Mouse (Mus musculus): ENCODE measurements around the gene Ube2d3.
"Not testable (repeated sequence)": the region's sequence is repeated elsewhere in the genome, so short reads cannot be mapped to it uniquely, and the experiment has no call there.

The Ube2d3 gene

DNA sequence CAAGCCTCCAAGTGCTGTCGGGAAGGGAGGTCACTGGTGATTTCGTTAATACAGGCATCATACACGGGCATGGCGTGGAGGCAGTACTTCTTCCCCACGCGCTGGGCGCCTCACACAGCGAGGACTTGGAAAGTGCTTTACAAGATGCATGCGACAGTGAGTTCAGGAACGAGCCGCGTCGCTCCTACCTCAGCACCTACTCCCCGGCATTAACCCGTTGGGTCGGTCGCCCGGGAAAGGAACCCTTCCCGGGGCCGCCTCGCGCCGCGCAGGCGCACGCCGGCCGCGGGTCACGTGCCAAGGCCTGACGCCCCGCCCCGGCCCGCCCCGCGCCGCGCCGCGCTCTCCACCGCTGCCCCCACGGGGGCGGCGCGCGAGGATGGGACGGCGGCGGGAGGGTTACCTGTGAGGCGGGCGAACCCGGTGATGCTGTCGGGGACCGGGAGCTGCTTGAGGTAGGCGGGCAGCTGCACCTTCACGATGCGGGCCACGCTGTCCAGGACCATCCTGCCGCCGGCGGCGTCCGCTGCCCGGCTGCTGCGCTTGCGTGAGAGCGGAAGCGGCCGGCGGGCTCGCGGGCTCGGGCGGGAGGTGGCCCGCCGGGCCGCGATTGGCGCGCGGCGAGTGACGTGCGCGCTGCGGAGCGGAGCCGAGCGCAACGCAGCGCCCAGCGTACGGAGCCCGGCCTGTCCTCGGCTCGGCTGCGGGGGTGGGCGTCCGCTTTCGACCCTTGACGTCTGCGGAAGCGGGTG is 14.9 kb upstream of the Ube2d3 start:
- in situ Hi-C loops (cut with MboI; ENCODE audit: low pct_unique_long_range_greater_than_20kb in 1 of 2, low sequenced_read_pairs in 2 of 2, unreplicated experiment in 1 of 2) = no loop called here

DNA sequence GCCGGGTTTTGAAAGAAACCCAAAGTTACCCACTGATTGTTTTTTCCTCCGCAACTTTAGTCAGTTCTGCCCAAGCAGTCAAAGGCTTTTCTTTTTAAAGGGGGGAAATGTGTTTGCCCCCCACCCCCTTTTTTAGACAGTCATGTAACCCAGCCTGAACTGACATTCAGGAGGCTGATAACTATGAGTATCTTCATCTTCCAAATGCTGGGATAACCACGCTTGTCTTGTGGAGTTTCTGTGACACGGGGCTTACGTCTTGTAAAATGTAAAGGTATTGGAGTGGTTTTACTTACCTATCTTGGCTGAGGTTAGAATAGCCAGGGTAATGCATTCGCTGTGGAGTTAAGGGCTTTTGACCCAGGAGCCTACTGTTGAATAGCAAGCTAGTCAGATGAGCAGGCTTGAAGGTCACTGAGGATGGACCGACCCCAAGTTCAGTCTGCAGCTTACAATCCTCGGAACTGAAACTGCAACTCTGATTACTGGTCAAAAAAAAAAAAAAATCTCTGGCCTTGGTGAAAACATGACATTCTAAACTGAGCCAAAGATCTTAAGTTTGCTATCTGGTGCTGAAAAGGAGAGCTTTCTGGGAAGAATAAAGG is 14.2 kb upstream of the Ube2d3 start, which contains the start of gene Cisd2:
Gene Cisd2, minus strand, starts transcription at position 318 of the 605 bp plus-strand sequence.
- in situ Hi-C loops (cut with MboI; ENCODE audit: low pct_unique_long_range_greater_than_20kb in 1 of 2, low sequenced_read_pairs in 2 of 2, unreplicated experiment in 1 of 2) = no loop called here

DNA sequence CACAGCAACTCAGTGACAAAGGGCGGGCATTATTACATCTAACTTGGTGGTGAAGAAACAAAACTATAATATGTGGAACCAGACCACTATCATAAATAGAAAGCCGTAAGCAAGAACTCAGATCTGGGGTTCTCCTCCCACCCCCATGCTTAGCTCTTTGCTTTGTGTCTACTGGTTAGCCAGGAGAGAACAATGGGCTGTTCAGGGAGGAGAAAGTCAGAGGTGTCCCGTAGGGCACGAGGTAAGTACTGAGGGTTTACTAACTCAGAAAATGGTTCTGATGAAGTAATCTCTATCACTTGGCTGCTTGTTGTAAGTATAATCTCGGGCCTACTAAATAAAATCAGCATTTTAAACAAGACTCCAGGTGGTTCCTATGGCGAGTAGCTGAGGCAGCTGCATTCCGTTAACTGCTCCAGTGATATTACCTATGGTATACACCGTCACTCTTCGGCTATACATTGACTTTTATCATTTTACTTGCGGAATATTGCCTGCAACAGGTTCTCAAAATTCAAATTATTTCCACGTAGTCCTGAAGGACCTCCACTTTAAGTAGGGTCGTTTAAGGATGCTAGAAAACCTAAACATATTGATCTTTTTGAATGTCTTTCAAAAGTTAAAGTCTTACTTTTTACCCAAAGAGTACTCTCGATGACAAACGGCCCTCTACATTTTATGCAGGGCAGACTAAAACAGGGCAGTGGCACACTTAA is 890 bp upstream of the Ube2d3 start:
- in situ Hi-C loops (cut with MboI; ENCODE audit: low pct_unique_long_range_greater_than_20kb in 1 of 2, low sequenced_read_pairs in 2 of 2, unreplicated experiment in 1 of 2) = no loop called here

DNA sequence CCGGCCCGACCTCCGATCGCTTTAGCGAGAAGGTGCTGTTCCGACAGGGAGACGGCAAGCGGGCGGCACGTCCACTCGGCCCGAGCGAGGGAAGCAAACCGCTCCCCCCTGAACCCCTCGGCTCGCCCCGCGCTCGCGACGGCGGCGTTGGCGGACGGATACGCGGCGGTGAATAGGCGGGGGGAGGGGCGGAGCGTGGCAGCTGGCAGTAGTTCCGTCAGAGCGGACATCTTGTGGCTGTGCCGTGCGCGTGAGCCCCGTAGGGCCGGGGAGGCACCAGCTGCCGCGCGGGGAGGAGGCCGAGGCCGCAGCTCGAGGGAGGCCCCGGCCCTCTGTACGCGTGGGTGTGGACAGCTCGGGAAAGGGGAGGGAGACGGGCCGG is 573 bp downstream of the Ube2d3 start:
- in situ Hi-C loops (cut with MboI; ENCODE audit: low pct_unique_long_range_greater_than_20kb in 1 of 2, low sequenced_read_pairs in 2 of 2, unreplicated experiment in 1 of 2) = no loop called here

DNA sequence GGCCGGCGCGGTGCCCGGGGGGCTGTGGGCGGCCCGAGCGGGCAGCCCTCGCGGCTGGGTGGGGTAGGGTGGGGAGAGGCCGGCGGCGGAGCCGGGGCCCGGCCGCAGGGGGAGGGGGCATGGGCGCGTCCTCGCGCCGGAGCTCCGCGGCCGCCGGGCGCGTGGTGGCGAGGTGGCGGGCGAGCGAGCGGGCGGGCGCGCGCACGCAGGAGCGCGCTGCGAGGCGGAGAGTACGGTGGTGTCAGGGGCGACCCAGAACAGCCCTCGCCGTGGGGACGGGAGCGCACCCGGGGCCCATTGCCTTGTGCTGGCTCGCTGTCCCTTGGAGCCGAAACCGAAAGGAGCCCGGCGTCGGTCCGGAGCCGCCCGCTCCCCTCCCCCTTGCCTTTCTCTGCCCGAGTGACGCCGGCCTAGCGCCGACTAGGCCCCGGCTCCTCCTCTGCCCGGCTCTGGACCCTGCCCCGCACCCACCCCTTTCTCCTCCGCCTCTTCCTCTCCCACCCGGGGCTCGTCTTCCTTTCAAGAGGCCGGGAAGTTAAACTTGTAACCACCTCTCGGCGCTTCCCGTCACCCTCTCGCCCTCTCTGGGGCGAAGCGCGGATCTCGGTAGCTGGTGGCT is 1.1 kb downstream of the Ube2d3 start:
- in situ Hi-C loops (cut with MboI; ENCODE audit: low pct_unique_long_range_greater_than_20kb in 1 of 2, low sequenced_read_pairs in 2 of 2, unreplicated experiment in 1 of 2) = no loop called here

DNA sequence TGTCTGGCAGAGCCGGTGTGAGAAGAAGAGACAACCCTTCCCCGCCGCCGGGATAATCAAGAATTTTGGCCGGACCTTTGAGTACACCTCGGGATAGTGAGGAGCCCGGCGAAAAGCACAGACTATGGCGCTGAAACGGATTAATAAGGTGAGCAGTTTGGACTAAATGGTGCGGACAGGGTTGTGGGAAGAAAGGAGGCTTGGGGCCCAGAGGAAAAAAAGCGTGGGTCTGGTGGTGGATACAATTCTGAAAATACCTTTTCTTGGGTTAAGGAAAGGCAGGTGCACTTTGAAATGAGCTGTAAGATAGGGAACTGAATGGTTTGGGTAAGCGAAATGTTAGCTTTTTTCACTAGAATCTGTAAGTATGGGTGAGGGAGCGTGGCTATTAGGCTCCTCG is 1.7 kb downstream of the Ube2d3 start:
- in situ Hi-C loops (cut with MboI; ENCODE audit: low pct_unique_long_range_greater_than_20kb in 1 of 2, low sequenced_read_pairs in 2 of 2, unreplicated experiment in 1 of 2) = no loop called here

DNA sequence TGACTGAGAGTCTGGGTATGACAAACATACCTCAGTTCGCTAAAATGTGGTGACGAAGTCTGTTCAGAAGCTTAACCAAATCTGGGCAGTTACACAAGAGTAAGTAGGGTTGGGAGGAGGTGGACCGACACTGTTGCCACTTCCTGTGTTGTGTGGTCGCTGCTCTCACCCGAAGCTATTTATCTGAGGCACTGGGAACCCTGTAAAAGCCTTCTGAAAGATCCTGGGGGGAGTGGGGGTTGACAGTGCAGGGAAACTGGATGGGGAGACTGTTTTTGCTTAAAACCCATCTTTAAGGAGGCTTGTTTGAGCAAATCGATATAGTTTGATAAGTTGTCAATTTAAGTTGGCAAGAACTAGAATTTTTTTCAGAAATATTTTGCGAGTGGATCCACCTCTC is 2.3 kb downstream of the Ube2d3 start:
- in situ Hi-C loops (cut with MboI; ENCODE audit: low pct_unique_long_range_greater_than_20kb in 1 of 2, low sequenced_read_pairs in 2 of 2, unreplicated experiment in 1 of 2) = no loop called here

DNA sequence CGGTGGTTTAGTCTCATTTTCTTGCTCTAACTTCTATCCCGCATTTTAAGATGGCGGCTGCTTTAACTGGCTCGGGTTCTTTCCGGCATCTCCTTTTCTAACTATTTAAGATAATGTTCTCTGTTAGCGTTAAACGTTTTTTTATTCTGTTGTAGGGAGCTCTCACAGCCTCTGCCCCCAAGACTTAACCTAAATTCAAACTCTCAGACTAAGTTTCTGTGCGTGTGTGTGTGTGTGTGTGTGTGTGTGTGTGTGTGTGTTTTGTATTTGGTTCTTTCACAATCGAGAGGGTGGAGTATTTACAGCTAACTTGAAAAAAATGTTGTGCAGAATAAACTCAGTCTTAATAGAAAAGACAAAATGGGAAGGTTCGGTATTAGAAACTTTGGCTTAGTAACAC is 2.7 kb downstream of the Ube2d3 start:
- in situ Hi-C loops (cut with MboI; ENCODE audit: low pct_unique_long_range_greater_than_20kb in 1 of 2, low sequenced_read_pairs in 2 of 2, unreplicated experiment in 1 of 2) = no loop called here

DNA sequence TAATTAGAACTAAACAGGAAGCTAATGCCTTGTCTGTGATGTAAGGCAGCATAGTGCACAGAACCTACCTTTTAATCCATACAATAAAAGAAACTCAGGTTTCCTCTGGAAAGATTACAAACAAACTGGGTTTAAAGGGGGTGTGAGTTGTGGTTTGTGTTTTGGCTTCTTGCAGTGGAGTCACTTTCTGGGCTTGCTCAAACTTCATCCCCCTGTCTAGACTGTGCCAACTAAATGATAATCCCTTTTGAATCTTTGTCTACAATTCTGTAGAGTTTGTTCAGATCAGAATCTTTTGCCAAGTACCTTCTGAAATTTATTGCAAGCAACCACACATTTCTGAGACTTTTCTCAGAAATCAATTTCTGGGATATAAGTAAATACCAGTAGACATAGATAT is 7.0 kb downstream of the Ube2d3 start:
- in situ Hi-C loops (cut with MboI; ENCODE audit: low pct_unique_long_range_greater_than_20kb in 1 of 2, low sequenced_read_pairs in 2 of 2, unreplicated experiment in 1 of 2) = no loop called here

DNA sequence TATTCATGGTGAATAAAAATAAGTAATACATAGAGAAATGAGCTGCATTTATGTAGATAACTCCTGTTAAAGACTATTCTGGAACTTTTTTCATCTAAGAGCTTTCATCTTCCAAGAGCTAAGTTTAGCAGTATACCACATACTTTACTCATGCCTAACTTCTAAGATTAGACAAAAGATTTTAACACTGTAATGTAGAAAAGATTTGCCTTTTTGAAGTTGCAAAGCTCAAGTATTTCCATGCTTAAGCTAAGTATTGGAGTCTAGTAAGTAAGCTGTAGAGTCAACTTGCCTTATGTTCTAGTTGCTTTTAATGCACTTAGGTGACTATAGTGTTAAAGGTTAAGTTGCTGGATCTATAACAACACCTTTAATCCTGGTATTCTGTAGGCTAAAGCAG is 21.0 kb downstream of the Ube2d3 start:
- in situ Hi-C loops (cut with MboI; ENCODE audit: low pct_unique_long_range_greater_than_20kb in 1 of 2, low sequenced_read_pairs in 2 of 2, unreplicated experiment in 1 of 2) = no loop called here

DNA sequence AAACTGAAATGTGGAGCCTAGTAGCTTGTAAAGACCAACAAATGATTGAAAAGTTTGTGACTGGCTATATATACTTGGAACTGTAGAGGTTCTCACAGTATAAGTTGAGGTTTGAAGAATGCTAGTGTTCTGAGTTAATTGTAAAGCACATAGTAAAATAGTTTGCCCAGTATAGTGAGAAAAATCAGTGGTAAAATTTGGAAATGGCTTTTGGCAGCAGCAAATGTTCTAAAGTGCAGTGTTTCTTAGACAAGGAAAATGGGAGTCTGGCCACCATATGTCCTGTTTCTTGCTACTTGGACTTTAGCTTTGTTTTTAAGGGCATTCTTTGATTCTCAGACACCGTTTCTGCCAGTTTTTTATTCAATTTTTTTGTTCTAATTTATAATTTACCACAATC is 30.5 kb downstream of the Ube2d3 start:
- in situ Hi-C loops (cut with MboI; ENCODE audit: low pct_unique_long_range_greater_than_20kb in 1 of 2, low sequenced_read_pairs in 2 of 2, unreplicated experiment in 1 of 2) = no loop called here

DNA sequence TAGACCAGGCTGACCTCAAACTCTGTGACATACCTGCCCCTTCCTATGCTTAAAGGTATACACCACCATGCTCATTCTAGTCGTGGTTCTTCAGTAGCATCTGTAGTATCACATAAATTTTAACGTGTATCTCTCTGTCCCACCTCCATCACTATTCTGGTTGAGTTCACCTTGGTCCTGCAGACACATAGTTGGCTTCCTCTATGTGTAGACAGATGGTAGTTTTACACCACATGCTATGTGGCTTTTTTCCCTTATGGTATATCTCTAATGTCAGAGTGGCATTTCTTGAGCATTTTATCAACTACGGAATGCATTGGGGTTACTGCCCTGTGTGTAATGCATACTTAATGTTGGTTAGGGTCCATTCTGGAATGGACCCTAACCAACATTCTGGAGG is 31.2 kb downstream of the Ube2d3 start:
- in situ Hi-C loops (cut with MboI; ENCODE audit: low pct_unique_long_range_greater_than_20kb in 1 of 2, low sequenced_read_pairs in 2 of 2, unreplicated experiment in 1 of 2) = no loop called here

DNA sequence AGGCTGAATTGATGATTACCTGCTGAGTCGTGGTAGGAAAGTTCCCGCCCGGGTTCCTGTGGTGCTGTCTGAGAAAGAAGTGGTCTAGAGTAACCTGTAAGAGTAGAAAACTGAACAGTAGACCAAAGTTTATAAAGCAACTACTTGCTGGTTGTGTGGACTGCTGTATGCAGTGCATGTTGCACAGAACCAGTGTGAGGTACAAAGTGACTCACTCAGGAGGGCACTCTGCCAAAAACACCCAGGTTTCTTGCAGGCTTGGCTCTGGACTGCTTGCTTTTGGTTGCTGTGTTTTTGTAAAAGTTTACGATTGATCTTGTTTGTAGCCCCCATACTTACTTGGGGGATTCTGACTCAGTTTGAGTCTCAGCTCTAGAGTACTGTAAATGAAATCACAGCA is 32.0 kb downstream of the Ube2d3 start:
- in situ Hi-C loops (cut with MboI; ENCODE audit: low pct_unique_long_range_greater_than_20kb in 1 of 2, low sequenced_read_pairs in 2 of 2, unreplicated experiment in 1 of 2) = no loop called here

DNA sequence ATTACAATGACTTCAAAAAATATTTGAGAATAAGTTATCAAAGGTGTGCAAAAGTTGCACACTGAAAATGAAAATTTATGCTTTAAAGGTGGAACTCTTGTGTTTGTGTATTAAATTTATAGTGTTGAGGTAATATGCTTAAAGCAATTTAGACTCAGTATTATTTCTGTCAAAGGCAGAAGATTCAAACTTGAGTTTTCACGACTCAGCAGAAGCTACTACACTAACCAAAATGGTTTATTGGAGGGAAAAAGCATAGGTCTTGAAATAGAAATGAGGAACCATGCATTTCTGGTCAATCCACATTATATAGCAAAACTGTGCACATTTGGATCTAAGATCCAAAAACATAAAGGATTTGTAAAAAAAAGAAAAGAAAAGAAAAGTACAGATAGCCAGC is 32.9 kb downstream of the Ube2d3 start:
- in situ Hi-C loops (cut with MboI; ENCODE audit: low pct_unique_long_range_greater_than_20kb in 1 of 2, low sequenced_read_pairs in 2 of 2, unreplicated experiment in 1 of 2) = no loop called here

DNA sequence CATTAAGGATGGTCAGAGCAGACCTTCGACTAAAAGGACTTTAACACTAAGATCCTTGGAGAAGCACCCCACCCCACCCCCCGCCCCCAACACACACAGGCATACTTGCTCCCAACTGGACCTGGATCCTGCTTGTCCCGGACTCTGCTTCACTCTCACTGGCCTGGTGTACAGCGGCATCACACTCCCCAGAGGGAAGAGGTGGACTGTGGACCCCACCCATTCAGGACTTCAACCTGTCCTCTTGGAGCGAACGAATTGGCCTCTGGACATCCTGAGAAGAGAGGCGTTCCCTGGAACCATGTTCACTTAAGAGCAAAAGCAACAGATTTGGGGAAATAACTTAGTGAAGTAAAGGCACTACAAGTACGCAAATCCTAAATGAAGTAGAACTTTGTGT is 37.1 kb downstream of the Ube2d3 start:
- in situ Hi-C loops (cut with MboI; ENCODE audit: low pct_unique_long_range_greater_than_20kb in 1 of 2, low sequenced_read_pairs in 2 of 2, unreplicated experiment in 1 of 2) = no loop called here

DNA sequence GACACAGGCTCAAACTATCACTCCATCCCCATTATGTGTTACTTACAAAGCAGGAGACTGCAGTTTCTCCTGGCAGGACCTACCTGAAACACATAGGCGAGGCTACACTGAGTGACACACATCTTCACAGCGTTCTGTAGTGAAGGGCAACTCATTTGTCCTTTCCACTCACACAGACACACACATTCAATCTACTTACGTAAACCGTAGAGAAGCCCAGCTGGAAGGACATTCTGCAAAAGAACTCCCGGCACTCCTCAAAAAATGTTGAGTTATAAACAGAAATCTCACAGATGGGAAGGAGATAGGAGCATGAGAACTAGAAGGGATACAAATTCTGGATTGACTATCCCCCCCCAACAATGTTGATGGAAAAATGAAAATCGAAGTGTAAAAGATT is 38.3 kb downstream of the Ube2d3 start:
- in situ Hi-C loops (cut with MboI; ENCODE audit: low pct_unique_long_range_greater_than_20kb in 1 of 2, low sequenced_read_pairs in 2 of 2, unreplicated experiment in 1 of 2) = no loop called here

DNA sequence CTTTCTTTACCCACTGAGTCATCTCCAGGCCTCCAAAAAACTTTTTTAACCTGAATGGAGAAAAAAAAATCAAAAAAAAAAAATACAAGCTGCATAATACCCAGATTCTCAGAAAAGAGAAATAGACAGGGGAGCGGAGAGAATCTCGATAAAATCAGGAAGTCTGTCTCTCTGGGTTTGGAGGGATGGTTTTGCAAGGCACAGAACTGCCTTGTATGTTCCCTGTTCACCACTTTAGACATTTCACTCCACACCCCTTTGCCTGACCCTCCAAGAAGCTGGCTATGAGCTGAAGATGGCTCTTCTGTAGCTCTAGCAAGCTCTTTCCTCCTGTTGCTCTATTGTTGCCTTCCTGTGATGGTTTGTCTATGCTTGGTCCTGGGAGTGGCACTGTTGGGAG is 39.0 kb downstream of the Ube2d3 start:
- in situ Hi-C loops (cut with MboI; ENCODE audit: low pct_unique_long_range_greater_than_20kb in 1 of 2, low sequenced_read_pairs in 2 of 2, unreplicated experiment in 1 of 2) = no loop called here

DNA sequence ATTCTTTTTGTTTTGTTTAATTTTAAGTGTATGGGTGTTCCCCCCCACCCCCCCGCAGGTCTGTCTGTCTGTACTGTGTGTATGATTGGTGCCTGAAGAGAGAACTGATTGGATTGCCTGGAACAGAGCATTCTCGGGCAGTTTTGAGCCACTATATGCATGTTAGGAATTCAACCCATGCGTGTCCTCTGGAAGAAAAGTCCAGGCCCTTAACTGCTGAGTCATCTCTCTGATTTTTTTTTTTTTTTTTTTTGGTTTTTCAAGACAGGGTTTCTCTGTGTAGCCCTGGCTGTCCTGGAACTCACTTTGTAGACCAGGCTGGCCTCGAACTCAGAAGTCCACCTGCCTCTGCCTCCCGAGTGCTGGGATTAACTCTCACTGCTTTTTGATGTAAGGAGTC is 41.1 kb downstream of the Ube2d3 start:
- in situ Hi-C loops (cut with MboI; ENCODE audit: low pct_unique_long_range_greater_than_20kb in 1 of 2, low sequenced_read_pairs in 2 of 2, unreplicated experiment in 1 of 2) = not testable (repeated sequence)

DNA sequence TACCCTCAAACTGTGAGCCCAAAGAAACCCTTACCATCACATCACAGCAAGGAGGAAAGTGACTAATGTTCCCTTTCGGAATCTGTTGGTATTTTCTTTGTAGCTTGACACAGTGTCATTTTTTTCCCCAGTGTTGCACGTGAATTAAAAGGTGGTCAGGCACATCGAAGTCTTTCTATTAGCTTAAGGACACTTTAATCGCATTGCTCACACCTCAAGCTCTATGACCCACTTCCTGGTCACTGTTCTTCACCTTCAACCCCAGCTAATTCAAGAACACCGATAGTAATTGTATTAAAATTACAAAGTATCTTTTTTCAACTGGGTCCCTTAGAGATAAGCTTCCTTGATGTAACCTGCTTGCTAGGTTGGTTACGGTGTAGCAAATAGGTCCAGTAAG is 42.8 kb downstream of the Ube2d3 start:
- in situ Hi-C loops (cut with MboI; ENCODE audit: low pct_unique_long_range_greater_than_20kb in 1 of 2, low sequenced_read_pairs in 2 of 2, unreplicated experiment in 1 of 2) = no loop called here
